Mouse (Mus musculus) liver, adult 2 months (tissue): ENCODE measurements around the gene Dusp1.

Experiments used
- CTCF ChIP-seq: fragments of 200-500 bp; IDR thresholded peaks from 2 replicates; pipeline ENCODE4 v1.5.1; 2011; ENCODE audit warnings: low read depth, low read length, control low read depth
- POLR2A ChIP-seq: fragments of 200-500 bp; IDR thresholded peaks from 2 replicates; pipeline ENCODE4 v1.6.1; 2011; ENCODE audit warnings: low read length, control low read depth; ENCODE audit not compliant: insufficient read depth; ENCODE audit errors: extremely low read depth

DNA sequence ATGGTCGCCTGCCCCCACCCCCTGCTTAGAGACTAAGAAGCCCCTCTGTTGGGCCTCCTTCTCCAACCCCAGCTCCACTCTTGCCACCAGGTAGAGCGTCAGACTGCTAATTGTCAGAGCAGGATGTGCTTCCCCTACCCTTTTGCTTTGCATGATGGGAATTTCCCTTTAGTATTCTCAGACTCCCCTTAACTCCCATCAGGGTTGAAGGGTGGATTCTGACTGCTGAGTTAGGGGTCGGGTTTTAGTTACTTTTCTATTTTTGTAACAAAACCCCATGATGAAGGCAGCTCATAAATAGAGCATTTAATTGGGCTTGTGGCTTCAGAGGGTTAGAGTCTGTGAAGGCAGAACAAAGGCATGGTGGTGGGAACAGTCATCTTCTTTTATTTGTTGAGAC lies 8.9 kb downstream of the Dusp1 start:
- TF ChIP-seq CTCF (no peak), POLR2A (no peak)
